Mouse (Mus musculus) limb, embryonic 13.5 days (tissue): ENCODE results near the gene Arfip1. TPM values are rescaled to one million over a fixed set of nuclear protein-coding genes. Genes with fewer than 3 reads are reported as not detected.
A peak's percentile ranks its signal among the peaks of the same experiment; 100 is the strongest.

ENCODE experiments used
- ATAC-seq: fragments of 200-750 bp; cut with Nextera tagmentation; 2 replicates; pipeline ENCODE4 v1.8.0; 2017; ENCODE audit warnings: low read depth, moderate number of reproducible peaks, moderate TSS enrichment; ENCODE audit not compliant: low FRiP score
- H3K27ac ChIP-seq: fragments of 300-500 bp; sonication (generic); 2 replicates; pipeline ENCODE4 v1.5.1; 2015; ENCODE audit warnings: inconsistent platforms, mild to moderate bottlenecking, moderate library complexity
- H3K27me3 ChIP-seq: fragments of 300-500 bp; sonication (generic); 2 replicates; pipeline ENCODE4 v1.6.1; 2015; ENCODE audit warnings: mild to moderate bottlenecking, inconsistent platforms
- H3K36me3 ChIP-seq: fragments of 300-500 bp; sonication (generic); 2 replicates; pipeline ENCODE4 v1.6.1; 2015; ENCODE audit warnings: inconsistent platforms, mild to moderate bottlenecking, moderate library complexity
- H3K4me1 ChIP-seq: fragments of 300-500 bp; sonication (generic); 2 replicates; pipeline ENCODE4 v1.6.1; 2015; ENCODE audit warnings: inconsistent platforms
- H3K4me2 ChIP-seq: fragments of 300-500 bp; sonication (generic); replicated peaks from 2 replicates; pipeline ENCODE4 v1.6.1; 2015; ENCODE audit warnings: inconsistent platforms, mild to moderate bottlenecking, moderate library complexity
- H3K4me3 ChIP-seq: fragments of 300-500 bp; sonication (generic); 2 replicates; pipeline ENCODE4 v1.5.1; 2015; ENCODE audit warnings: moderate library complexity, mild to moderate bottlenecking, inconsistent platforms
- H3K9ac ChIP-seq: fragments of 300-500 bp; sonication (generic); 2 replicates; pipeline ENCODE4 v1.6.1; 2015; ENCODE audit warnings: mild to moderate bottlenecking, inconsistent platforms
- H3K9me3 ChIP-seq: fragments of 300-500 bp; sonication (generic); 2 replicates; pipeline ENCODE4 v1.6.1; 2016; ENCODE audit warnings: inconsistent platforms
- whole genome bisulfite sequencing: fragments of 180-500 bp; shearing (Covaris S2); methylation state at CpG from one replicate; pipeline ENCODE4 v1.1.7; 2015; 5-methylcytosine and 5-hydroxymethylcytosine counted together
- polyA plus RNA-seq: library from polyadenylated mRNA; unstranded; fragments of >200 nt; fragmentation: Nextera tagmentation; extraction: Ambion mirVana; gene quantifications from 2 replicates; pipeline ENCODE4 v1.2.1, GENCODE M21; 2015

Arfip1 gene
- polyA plus RNA-seq, 1 experiment from 2014 or later: 43.8 TPM

DNA sequence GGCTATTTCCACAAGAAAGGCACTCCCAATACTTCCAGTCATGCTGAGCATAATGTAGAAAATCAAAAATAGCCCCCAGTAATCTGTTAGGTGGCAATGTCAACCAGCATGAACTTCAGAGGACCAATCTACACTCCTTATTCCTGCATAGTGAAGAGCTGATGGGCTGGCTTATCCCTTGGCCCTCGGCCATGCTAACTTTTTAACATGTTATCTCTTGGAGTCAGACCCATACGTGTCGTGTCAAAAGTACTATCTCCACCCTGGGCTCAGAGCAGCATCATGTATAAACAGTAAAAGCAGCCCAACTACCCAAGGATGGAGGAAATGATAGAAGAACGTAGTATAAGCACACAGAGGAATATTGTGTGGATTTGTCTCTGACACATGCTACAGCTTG is 111.3 kb downstream of the Arfip1 start:
- peaks cover 2% of the 10 kb centered on the region; the same call in 1 of the 2 replicates for H3K36me3 ChIP-seq
- no peak for ATAC-seq
- H3K4me2 ChIP-seq: no peak overlapping the region
- no peak overlapping the region for H3K4me3 ChIP-seq
- no peaks in the 10 kb centered on the region for H3K9me3 ChIP-seq
- WGBS: 84% methylated on average over 4 of the region's 4 CpGs
- H3K9ac ChIP-seq: no peak overlapping the region
- H3K27ac ChIP-seq: no peak overlapping the region
- H3K4me1 ChIP-seq: peaks cover 45% of the 10 kb centered on the region
- H3K27me3 ChIP-seq: peaks cover 6% of the 10 kb centered on the region; the same call in 1 of the 2 replicates

DNA sequence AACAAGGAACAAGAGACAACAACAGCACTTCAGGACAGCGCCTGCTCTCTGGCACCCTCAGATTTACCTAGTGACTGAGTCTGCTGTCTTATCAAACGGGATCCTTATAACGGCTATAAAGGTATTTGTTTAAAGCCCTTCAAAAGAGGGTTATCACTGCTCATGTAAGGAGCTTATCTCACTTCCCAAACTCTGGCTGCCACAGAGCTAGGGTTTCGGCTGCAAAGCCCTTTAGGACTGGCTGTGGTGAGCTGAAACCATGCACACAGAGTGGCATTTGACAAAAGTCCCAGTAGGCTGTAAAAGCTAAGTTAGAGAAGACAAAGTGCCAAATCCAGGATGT is 114.3 kb downstream of the Arfip1 start:
- Histone ChIP-seq H3K9me3 (no peaks in the 10 kb centered on the region), H3K9ac (no peak overlapping the region), H3K4me1 (peaks cover 18% of the 10 kb centered on the region), H3K36me3 (peaks cover 2% of the 10 kb centered on the region; the same call in 1 of the 2 replicates), H3K4me2 (no peak overlapping the region), H3K4me3 (no peak overlapping the region), H3K27me3 (peaks cover 3% of the 10 kb centered on the region; the same call in 1 of the 2 replicates), H3K27ac (no peak overlapping the region)
- ATAC-seq: no peak
- WGBS: 44% methylated on average over 4 of the region's 4 CpGs

DNA sequence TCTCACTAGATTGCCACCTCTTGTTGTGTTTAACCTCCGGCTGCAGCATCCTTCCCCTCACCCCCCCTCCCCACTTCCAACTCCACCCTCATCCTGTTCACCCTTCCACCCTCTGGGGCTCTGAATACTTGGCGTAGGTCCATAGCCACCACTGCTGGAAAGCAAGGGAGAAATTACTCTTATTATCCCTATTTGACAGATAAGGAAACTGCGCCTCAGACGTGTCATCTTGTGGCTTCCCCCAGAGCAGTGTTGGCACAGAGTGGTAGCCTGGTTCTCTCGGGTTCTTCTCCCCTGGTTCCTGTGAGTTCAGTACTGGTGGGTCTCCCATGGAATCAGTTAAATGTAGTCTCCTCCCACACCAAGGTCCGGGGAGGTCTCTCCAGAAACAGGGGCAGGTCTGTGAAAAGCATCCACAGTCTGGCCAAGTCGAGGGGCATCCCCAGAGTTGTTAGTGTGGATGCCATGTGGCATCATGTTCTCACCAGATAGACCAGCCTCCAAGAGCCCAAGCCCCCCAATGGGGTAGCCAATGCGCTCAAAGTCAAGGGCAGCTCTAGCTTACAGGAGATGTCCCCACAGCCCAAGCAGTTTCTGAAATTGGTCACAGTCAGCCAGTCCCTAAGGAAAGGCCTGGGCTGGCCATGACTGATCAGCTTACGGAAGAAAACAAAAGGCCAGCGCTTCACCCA is 114.9 kb downstream of the Arfip1 start:
- peaks cover 3% of the 10 kb centered on the region; the same call in 1 of the 2 replicates for H3K27me3 ChIP-seq
- no peak overlapping the region for H3K27ac ChIP-seq
- no peak for ATAC-seq
- no peak overlapping the region for H3K9ac ChIP-seq
- H3K4me1 ChIP-seq: peaks cover 13% of the 10 kb centered on the region
- H3K36me3 ChIP-seq: peaks cover 2% of the 10 kb centered on the region; the same call in 1 of the 2 replicates
- H3K4me3 ChIP-seq: no peak overlapping the region
- no peak overlapping the region for H3K4me2 ChIP-seq
- H3K9me3 ChIP-seq: no peaks in the 10 kb centered on the region
- 65% methylated on average over 10 of the region's 10 CpGs for WGBS

DNA sequence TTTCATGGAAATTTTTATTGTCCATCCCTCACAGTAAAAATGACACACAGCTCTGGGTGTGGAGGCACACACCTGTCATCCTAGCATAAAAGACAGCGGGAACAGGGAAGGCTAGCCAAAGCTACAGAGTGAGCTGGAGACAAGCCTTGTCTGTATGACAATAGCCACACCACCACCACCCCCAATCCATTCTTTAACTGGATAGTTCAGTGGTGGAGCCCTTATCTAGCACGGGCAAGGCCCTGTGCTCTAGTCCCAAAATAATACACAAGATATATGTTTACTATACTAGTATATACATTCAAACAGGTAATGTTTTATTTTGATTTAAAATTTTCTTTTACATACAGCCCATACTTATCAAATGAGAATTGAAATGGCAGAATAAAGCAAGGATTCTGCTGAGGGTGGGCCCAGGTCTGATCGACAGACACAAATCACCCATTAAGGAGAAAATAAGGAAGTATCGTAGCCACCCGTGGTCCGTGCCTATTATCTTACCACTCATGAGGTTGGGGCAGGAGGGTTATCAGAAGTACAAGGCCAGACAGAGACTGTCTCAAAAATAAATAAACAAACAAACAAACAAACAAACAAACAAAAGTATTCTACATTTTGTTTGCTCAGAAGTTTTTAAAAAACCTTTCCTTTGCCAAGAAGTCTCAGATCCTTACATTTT is 116.5 kb downstream of the Arfip1 start:
- no peak overlapping the region for H3K9ac ChIP-seq
- peaks cover 3% of the 10 kb centered on the region; the same call in 1 of the 2 replicates for H3K27me3 ChIP-seq
- 79% methylated on average over 6 of the region's 6 CpGs for WGBS
- peaks cover 19% of the 10 kb centered on the region for H3K4me1 ChIP-seq
- H3K36me3 ChIP-seq: peaks cover 2% of the 10 kb centered on the region; the same call in 1 of the 2 replicates
- ATAC-seq: no peak
- H3K4me2 ChIP-seq: no peak overlapping the region
- H3K4me3 ChIP-seq: no peak overlapping the region
- H3K27ac ChIP-seq: no peak overlapping the region
- no peaks in the 10 kb centered on the region for H3K9me3 ChIP-seq

DNA sequence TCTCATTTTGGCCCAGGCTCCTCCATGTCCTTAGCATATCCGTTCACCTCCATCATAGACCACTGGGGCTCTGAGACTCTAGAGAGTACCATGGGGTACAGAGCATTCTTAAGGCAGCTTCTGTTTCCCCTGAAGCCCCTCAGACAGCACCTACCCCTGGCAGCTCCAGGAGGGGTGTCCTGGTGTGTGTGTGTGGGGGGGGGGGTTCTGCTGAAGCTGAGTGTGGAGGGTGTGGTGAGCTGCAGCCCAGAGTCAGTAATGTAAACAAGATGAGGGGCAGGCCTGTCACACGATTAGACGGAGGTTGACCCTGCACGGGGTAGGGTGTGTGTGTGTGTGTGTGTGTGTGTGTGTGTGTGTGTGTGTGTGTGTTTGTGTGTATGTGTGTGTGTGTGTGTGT is 120.7 kb downstream of the Arfip1 start:
- H3K4me3 ChIP-seq: no peak overlapping the region
- no peak overlapping the region for H3K27ac ChIP-seq
- no peak overlapping the region for H3K4me2 ChIP-seq
- H3K4me1 ChIP-seq: peaks cover 16% of the 10 kb centered on the region
- no peaks in the 10 kb centered on the region for H3K36me3 ChIP-seq
- ATAC-seq: no peak
- H3K9me3 ChIP-seq: no peaks in the 10 kb centered on the region
- H3K27me3 ChIP-seq: no peaks in the 10 kb centered on the region
- no peak overlapping the region for H3K9ac ChIP-seq
- WGBS: 31% methylated on average over 4 of the region's 4 CpGs

DNA sequence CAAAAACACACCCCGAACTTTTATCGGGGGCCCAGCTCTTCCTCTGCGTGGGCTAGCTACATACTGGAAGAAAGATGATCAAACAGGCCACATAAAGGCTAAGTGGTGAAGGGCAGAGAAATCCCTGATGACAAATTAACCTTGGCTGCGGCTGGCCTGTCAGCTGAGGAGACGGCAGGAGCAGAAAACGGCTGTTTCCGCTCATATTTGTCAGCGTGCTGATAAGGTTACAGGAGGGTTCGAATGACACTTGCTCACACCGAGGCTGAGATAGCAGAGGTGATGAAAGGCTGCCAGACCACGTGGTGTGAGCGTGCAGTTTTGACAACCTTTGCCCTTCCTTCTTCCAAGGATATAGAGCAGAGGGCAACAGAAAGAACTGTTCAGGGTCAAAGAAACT is 121.5 kb downstream of the Arfip1 start:
- H3K27ac ChIP-seq: no peak overlapping the region
- 19% methylated on average over 12 of the region's 12 CpGs for WGBS
- no peak for ATAC-seq
- H3K36me3 ChIP-seq: no peaks in the 10 kb centered on the region
- H3K4me3 ChIP-seq: no peak overlapping the region
- H3K4me2 ChIP-seq: no peak overlapping the region; the same call in 1 of the 2 replicates
- no peaks in the 10 kb centered on the region for H3K9me3 ChIP-seq
- 0 out of 2 replicates have a peak overlapping the region, but pooled peaks have one; percentile 9 for H3K9ac ChIP-seq
- H3K27me3 ChIP-seq: no peaks in the 10 kb centered on the region
- peaks cover 16% of the 10 kb centered on the region for H3K4me1 ChIP-seq

DNA sequence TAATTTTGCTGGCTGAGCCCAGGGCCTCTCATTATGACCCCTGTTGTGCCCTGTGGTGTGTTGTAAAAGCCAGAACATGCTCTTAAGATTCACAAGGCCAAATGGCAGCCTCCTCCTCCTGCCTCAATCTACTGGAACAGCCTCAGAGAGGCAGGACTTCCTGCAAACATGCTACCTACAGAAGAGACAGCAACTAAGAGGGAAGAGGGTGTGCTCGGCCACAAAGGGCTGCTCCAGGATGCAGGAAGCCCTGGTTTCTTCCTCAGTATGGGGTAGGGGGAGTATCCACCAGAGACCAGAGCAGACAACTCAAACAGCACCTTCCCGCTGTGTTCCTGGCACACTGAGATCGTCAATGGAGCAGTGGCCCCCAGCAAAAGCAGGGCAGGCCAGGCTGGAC is 121.9 kb downstream of the Arfip1 start:
- Histone ChIP-seq H3K9ac (0 out of 2 replicates have a peak overlapping the region, but pooled peaks have one; percentile 9), H3K27ac (no peak overlapping the region), H3K36me3 (no peaks in the 10 kb centered on the region), H3K9me3 (no peaks in the 10 kb centered on the region), H3K4me3 (no peak overlapping the region), H3K27me3 (no peaks in the 10 kb centered on the region), H3K4me2 (no peak overlapping the region; the same call in 1 of the 2 replicates), H3K4me1 (peaks cover 16% of the 10 kb centered on the region)
- 22% methylated on average over 3 of the region's 3 CpGs for WGBS
- no peak for ATAC-seq

DNA sequence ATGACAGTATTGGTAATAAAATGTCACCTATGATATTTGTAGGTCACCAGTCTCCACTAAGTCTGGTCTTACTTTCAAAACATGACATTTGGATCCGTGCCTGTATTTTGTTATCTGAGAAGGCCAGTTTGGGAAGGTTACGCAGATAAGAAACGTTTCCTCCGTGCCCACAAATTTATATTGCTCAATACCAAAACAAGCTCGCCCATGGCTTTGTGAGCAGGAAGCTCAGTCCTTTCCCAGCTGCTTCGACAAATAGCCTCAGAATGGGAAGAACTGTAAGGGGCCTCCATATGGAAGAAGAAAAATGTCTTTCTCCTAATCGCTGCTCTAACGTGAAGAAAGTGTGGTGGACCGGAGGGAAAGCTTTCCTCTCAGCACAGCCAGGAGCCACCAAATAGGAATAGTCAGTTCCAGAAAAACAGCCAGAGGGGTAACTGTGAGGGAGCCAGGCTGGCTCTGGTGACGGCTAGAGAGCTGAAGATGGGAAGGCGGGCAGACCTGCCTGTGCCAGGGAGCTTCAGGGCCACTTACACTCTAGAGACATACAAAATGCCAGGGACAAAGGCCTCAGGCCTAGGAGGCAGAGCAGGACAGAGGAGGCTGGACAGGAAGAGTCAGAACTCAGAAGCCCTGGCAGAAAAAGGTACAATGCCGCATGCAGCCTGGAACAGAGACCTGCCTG is 126.5 kb downstream of the Arfip1 start:
- no peak for ATAC-seq

DNA sequence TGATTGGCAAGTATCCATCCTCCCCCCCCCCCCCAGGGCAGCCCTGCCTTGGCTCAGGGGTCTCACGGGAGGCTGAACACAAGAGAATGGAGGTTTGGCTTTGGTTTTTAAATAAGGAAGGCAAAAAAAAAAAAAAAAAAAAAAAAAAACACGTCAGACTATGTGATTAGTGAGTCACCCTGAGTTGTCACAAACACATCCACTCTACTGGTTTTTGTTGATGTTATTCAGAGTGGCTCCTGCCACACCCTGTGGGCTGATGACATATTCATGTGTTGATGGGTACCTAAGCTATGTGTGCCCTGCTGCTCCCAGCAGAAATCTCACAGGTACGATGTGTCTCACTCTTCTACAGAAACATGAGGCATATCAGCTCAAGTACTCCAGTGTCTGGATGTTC is 131.8 kb downstream of the Arfip1 start:
- ATAC-seq: no peak
- no peak overlapping the region for H3K4me3 ChIP-seq

More for the DNA sequence above, 126.5 kb downstream of the Arfip1 start:
- Histone ChIP-seq H3K27me3 (no peaks in the 10 kb centered on the region), H3K4me2 (no peak overlapping the region), H3K9me3 (no peaks in the 10 kb centered on the region), H3K9ac (no peak overlapping the region), H3K4me1 (peaks cover 7% of the 10 kb centered on the region), H3K36me3 (no peaks in the 10 kb centered on the region; the same call in 1 of the 2 replicates), H3K4me3 (no peak overlapping the region), H3K27ac (no peak overlapping the region)
- WGBS: 67% methylated on average over 12 of the region's 12 CpGs

DNA sequence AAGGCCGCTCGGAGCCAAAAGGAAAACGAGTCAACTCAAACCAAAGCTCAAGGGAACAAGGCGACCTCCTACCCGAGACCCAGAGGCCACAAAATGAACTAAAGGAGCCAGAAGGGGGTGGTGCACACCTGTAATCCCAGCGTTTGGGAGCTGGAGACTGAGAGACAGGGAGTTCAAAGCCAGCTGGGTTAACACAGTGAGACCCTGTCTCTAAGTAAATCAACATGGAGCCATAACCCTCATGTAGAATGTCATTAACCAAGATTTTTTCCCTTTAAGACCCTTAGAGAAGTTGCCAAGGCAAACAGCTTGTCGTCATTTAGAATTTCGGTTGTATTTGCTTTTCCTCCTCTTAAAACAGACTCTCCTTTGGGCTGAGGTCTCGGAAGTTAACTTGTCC is 133.4 kb downstream of the Arfip1 start:
- Histone ChIP-seq H3K4me1 (peaks cover 29% of the 10 kb centered on the region), H3K9ac (no peak overlapping the region), H3K4me2 (no peak overlapping the region), H3K9me3 (no peaks in the 10 kb centered on the region), H3K27ac (no peak overlapping the region), H3K4me3 (no peak overlapping the region), H3K27me3 (peaks cover 6% of the 10 kb centered on the region; the same call in 1 of the 2 replicates), H3K36me3 (no peaks in the 10 kb centered on the region; the same call in none of the 2 replicates)
- WGBS: 68% methylated on average over 9 of the region's 9 CpGs
- no peak for ATAC-seq

More for the DNA sequence above, 131.8 kb downstream of the Arfip1 start:
- Histone ChIP-seq H3K27me3 (no peaks in the 10 kb centered on the region), H3K27ac (no peak overlapping the region), H3K36me3 (no peaks in the 10 kb centered on the region; the same call in 1 of the 2 replicates), H3K4me2 (no peak overlapping the region), H3K9ac (no peak overlapping the region), H3K4me1 (peaks cover 29% of the 10 kb centered on the region), H3K9me3 (no peaks in the 10 kb centered on the region)
- WGBS: 75% methylated on average over 3 of the region's 3 CpGs

DNA sequence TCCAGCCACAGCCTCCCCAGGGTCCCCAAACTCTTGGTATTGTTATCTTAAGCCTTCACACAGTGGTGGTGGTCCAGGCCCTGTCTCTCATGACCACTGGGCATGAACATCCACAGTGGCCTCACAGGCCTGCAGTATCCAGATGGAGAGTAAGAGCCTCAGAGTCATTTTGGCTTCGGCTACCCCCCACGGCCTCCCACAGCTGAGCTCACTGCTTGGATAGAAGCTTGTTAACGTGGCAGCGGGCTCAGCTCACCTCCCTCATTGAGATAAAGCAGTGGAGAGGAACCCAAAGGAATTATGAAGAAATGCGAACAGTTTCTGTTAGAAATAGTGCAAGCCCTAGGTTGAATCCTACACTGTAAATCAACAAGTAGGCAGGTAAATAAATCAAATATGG is 134.6 kb downstream of the Arfip1 start:
- Histone ChIP-seq H3K4me3 (no peak overlapping the region), H3K27ac (no peak overlapping the region), H3K27me3 (peaks cover 6% of the 10 kb centered on the region; the same call in 1 of the 2 replicates), H3K4me1 (peaks cover 36% of the 10 kb centered on the region), H3K9ac (no peak overlapping the region), H3K9me3 (no peaks in the 10 kb centered on the region), H3K36me3 (no peaks in the 10 kb centered on the region; the same call in none of the 2 replicates), H3K4me2 (no peak overlapping the region)
- ATAC-seq: no peak
- 62% methylated on average over 5 of the region's 5 CpGs for WGBS
